Mouse (Mus musculus) monocyte, adult 59 days (primary cell): Measurements from ENCODE around the gene Gpr35. TPM values are rescaled to one million over a fixed set of nuclear protein-coding genes. Genes with fewer than 3 reads are reported as not detected.

Experiments
- total RNA-seq, 2 experiments: library from RNA; stranded (reverse); gene quantifications; one replicate each; pipeline ENCODE4 v1.2.4; 2023

Gene Gpr35
- total RNA-seq: 100 to 1,000 TPM; 115 to 137 TPM

DNA sequence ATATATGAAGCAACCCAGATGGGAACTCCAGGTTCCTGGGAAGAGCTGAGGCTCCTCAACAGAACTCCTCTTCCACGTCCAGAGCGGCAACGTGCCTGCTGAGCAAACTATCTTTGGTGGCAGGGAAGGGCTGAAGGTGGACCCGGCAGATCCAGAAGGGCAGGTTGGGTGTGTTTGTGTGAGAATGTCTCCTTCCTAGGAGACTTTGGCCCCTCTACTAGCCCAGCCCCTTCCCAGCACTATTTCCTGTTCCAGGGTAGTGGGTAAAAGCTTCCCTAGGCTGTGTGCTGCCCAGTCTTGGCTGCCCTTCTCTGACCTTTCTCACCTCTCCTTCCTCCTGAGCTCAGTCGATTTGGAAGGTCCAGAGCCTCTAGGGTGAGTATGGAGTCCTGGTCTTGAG lies at the start of gene Gpr35:
Gpr35 (plus strand) TSS at position 259 of the 400 bp plus-strand sequence.

DNA sequence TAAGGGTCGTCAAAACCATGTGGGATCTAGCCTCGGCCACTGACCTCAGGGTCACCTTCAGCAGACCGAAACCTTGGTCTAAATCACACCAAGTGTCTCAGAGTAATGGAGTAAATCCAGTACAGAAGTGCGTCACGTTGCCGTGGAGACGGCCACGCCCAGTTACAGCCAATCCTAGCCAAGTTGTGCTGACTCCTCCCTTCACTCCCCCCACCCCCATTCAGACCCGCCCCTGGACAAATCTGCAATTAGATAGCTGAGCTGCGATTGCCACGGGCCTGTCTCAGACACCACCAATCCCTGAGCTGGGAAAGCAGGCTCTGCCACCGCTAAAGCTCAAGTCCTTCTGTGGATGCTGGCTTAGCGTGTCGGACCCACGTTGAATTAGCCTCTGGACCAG lies 47.9 kb upstream of the Gpr35 start, which contains the start of gene Ankmy1:
Ankmy1 (minus strand) TSS at position 121 of the 400 bp plus-strand sequence.

GRCm38 (mm10) chr1:92906779-92907631 lies 43.7 kb upstream of the Gpr35 start, which contains the start of gene Dusp28:
TSS of gene Dusp28 (plus strand) at chr1:92906981.

DNA sequence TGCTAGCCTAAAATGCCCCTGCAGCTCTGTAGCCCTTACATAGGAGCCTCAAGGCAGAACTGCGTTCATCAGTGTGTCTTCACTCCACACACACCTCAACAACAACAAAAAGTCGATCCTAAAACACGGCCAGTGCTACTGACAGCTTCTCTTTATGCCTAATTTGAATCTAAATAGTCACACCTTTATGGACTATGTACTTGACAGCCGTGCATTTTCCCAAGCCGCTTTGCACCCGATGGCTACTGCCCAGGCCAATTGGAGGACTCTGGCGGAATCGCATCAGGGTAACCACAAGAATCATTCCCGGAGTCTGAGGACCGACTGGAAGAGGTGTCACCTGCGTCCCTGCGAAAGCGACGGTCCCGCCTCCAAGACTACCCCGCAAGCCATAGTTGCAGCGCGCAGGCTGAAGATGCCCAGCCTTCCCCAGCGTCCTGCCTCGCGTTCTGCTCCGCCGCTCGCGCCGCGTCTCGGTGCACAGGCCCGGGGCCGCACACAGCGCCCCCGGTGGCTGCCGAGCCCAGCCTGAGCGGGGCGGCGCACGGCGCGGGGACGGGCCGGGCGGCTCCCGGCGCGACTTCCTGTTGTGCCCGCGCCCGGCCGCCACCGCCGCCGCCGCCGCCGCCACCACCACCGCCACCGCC lies 40.3 kb upstream of the Gpr35 start, which contains the start of gene Rnpepl1:
Rnpepl1 (plus strand) TSS at position 545 of the 647 bp plus-strand sequence.

GRCm38 (mm10) chr1:92934182-92934827 lies 16.4 kb upstream of the Gpr35 start, which contains the start of gene Capn10:
TSS of gene Capn10 (plus strand) at chr1:92934376.

GRCm38 (mm10) chr1:93006061-93006460 lies 55.4 kb downstream of the Gpr35 start, which contains the start of gene Aqp12:
TSS of gene Aqp12 (plus strand) at chr1:93006334.

Other genes starting within 250 kb of the Gpr35 start
- 1 to 10 TPM; 3.0 to 3.2 TPM for gene Gpc1, start 119.2 kb upstream of the Gpr35 start, total RNA-seq
- under 1 TPM; 0.18 to 0.58 TPM for gene Ankmy1, start 48.0 kb upstream of the Gpr35 start, total RNA-seq
- 1 to 10 TPM; 2.0 to 2.2 TPM for gene Dusp28, start 43.9 kb upstream of the Gpr35 start, total RNA-seq
- gene Rnpepl1, start 40.1 kb upstream of the Gpr35 start, total RNA-seq: 10 to 100 TPM; 85.4 to 87.3 TPM
- 10 to 100 TPM; 10.1 to 11.1 TPM for gene Capn10, start 16.5 kb upstream of the Gpr35 start, total RNA-seq
- under 1 TPM in 1 of 2 experiments, not detected in 1; 0.76 TPM for gene Aqp12, start 55.5 kb downstream of the Gpr35 start, total RNA-seq
- gene Kif1a, start 151.1 kb downstream of the Gpr35 start, total RNA-seq: 1 to 10 TPM; 1.0 to 1.5 TPM
- gene Agxt, start 184.4 kb downstream of the Gpr35 start, total RNA-seq: not detected
- not detected for gene 2310007B03Rik, start 210.1 kb downstream of the Gpr35 start, total RNA-seq
- under 1 TPM; 0.21 to 0.27 TPM for gene Crocc2, start 217.9 kb downstream of the Gpr35 start, total RNA-seq